In genomic region chr11:68431699-68432360, GRCm38 (mm10) we compare ENCODE assay signal across 8 mouse cellular contexts. TPM values are rescaled to one million over a fixed set of nuclear protein-coding genes. Genes with fewer than 3 reads are reported as not detected.
A peak's percentile ranks its signal among the peaks of the same experiment; 100 is the strongest.
DNase-seq lines count a peak whose midpoint lies in the region; ATAC-seq and TF ChIP-seq lines count a peak whose summit lies in the region.

TSS of gene Pik3r5 (plus strand) at chr11:68432121.

- H3K9ac ChIP-seq in heart, embryonic 13.5 days, result peak within 1 kb of the TSS; percentile 73
- H3K9ac ChIP-seq in kidney, postnatal 0 days (ENCODE audit: low read depth, low read length), result 0 out of 2 replicates have a peak within 1 kb of the TSS, but pooled peaks have one; percentile 37
- no peak within 1 kb of the TSS for H3K9ac ChIP-seq in liver, embryonic 14.5 days (replicated peaks)
- no peak within 1 kb of the TSS for H3K9ac ChIP-seq in stomach, embryonic 15.5 days

- peak within 1 kb of the TSS; percentile 73 for H3K4me2 ChIP-seq in heart, embryonic 13.5 days
- peak within 1 kb of the TSS; percentile 78 for H3K4me2 ChIP-seq in kidney, postnatal 0 days (ENCODE audit: low read length)
- H3K4me2 ChIP-seq in liver, embryonic 14.5 days (ENCODE audit: low read depth), result peak within 1 kb of the TSS; percentile 36
- H3K4me2 ChIP-seq in stomach, embryonic 15.5 days, result peak within 1 kb of the TSS; percentile 87

- H3K36me3 ChIP-seq in heart, embryonic 13.5 days, result no peaks in the 10 kb centered on the region
- no peaks in the 10 kb centered on the region for H3K36me3 ChIP-seq in kidney, postnatal 0 days (ENCODE audit: insufficient read depth, low read length)
- no peaks in the 10 kb centered on the region for H3K36me3 ChIP-seq in liver, embryonic 14.5 days (replicated peaks; ENCODE audit: control insufficient read depth, insufficient read depth, low read depth)
- H3K36me3 ChIP-seq in stomach, embryonic 15.5 days, result no peaks in the 10 kb centered on the region

- peak; percentile 74 for TF ChIP-seq CTCF in kidney, postnatal 0 days (IDR thresholded peaks at IDR 0.05; ENCODE audit: low read depth)
- TF ChIP-seq CTCF in liver, embryonic 14.5 days (IDR thresholded peaks at IDR 0.05; ENCODE audit: low read depth), result peak; percentile 70

- no peak within 1 kb of the TSS for H3K27ac ChIP-seq in heart, embryonic 13.5 days (replicated peaks)
- H3K27ac ChIP-seq in kidney, postnatal 0 days, result no peak within 1 kb of the TSS
- no peak within 1 kb of the TSS for H3K27ac ChIP-seq in liver, embryonic 14.5 days
- peak within 1 kb of the TSS; percentile 26; the same call in 1 of the 2 replicates for H3K27ac ChIP-seq in stomach, embryonic 15.5 days

- H3K27me3 ChIP-seq in heart, embryonic 13.5 days (replicated peaks), result peaks cover 52% of the 10 kb centered on the region
- no peaks in the 10 kb centered on the region for H3K27me3 ChIP-seq in kidney, postnatal 0 days (ENCODE audit: insufficient read depth, low read length)
- H3K27me3 ChIP-seq in liver, embryonic 14.5 days (ENCODE audit: control insufficient read depth, insufficient read depth, low read length), result peaks cover 3% of the 10 kb centered on the region
- no peaks in the 10 kb centered on the region for H3K27me3 ChIP-seq in stomach, embryonic 15.5 days (replicated peaks)

- peak; percentile 77 for DNase-seq in 3T3-L1 (ENCODE audit: low read depth, low spot score)
- DNase-seq in adrenal gland, postnatal 10 days, result peak; percentile 89
- peak; percentile 86 for DNase-seq in kidney, postnatal 0 days (ENCODE audit: low spot score)
- peak; percentile 40 to 46 (median 45) for DNase-seq in liver, embryonic 14.5 days (ENCODE audit: low read depth in 3 of 3, low spot score in 3 of 3)
- DNase-seq in neural tube, embryonic 10.5 days (ENCODE audit: extremely low spot score, low spot score), result peak; percentile 92

- H3K9me3 ChIP-seq in heart, embryonic 13.5 days, result no peaks in the 10 kb centered on the region
- H3K9me3 ChIP-seq in kidney, postnatal 0 days (replicated peaks; ENCODE audit: low read length), result no peaks in the 10 kb centered on the region
- no peaks in the 10 kb centered on the region for H3K9me3 ChIP-seq in liver, embryonic 14.5 days (ENCODE audit: control insufficient read depth, low read length)
- no peaks in the 10 kb centered on the region for H3K9me3 ChIP-seq in stomach, embryonic 15.5 days

- WGBS in heart, embryonic 13.5 days, result 7% methylated on average over 35 of the region's 35 CpGs
- 3% methylated on average over 35 of the region's 35 CpGs for WGBS in kidney, postnatal 0 days
- 2% methylated on average over 34 of the region's 35 CpGs for WGBS in liver, embryonic 14.5 days (ENCODE audit: insufficient replicate concordance)
- WGBS in stomach, embryonic 15.5 days, result 3% methylated on average over 35 of the region's 35 CpGs

- ATAC-seq in erythroblast, adult 5-6 weeks (replicated peaks; ENCODE audit: low FRiP score, poor library complexity, severe bottlenecking), result peak; percentile 62; the same call in 1 of the 2 replicates
- ATAC-seq in heart, embryonic 13.5 days (ENCODE audit: extremely low read depth, insufficient number of reproducible peaks, low FRiP score, low TSS enrichment), result peak; percentile 19; the same call in 1 of the 2 replicates
- ATAC-seq in kidney, postnatal 0 days (replicated peaks; ENCODE audit: low FRiP score, low read depth), result peak; percentile 92
- ATAC-seq in liver, embryonic 14.5 days (ENCODE audit: insufficient read depth), result peak; percentile 65
- ATAC-seq in stomach, embryonic 15.5 days (ENCODE audit: insufficient read depth, low FRiP score, low read depth), result peak; percentile 85

- H3K4me1 ChIP-seq in heart, embryonic 13.5 days, result no peaks in the 10 kb centered on the region
- peaks cover 6% of the 10 kb centered on the region; the same call in 1 of the 2 replicates for H3K4me1 ChIP-seq in kidney, postnatal 0 days (replicated peaks; ENCODE audit: insufficient read depth, low read length)
- 0 out of 4 replicates have a peak, but pooled peaks cover 0 to 2% of the 10 kb centered on the region in 2 experiments for H3K4me1 ChIP-seq in liver, embryonic 14.5 days (replicated peaks; ENCODE audit: control insufficient read depth in 2 of 2, insufficient read depth in 2 of 2, low read length in 1 of 2)
- H3K4me1 ChIP-seq in stomach, embryonic 15.5 days, result peaks cover 10% of the 10 kb centered on the region; the same call in 1 of the 2 replicates

- H3K4me3 ChIP-seq in heart, embryonic 13.5 days, result peak within 1 kb of the TSS; percentile 54
- peak within 1 kb of the TSS; percentile 40 for H3K4me3 ChIP-seq in kidney, postnatal 0 days (replicated peaks; ENCODE audit: low read depth, low read length)
- H3K4me3 ChIP-seq in liver, embryonic 14.5 days (ENCODE audit: insufficient read depth in 1 of 2, low read depth in 2 of 2, low read length in 2 of 2), result peak within 1 kb of the TSS; percentile 36 to 50
- peak within 1 kb of the TSS; percentile 53 for H3K4me3 ChIP-seq in stomach, embryonic 15.5 days (replicated peaks)

- TF ChIP-seq EP300 in liver, embryonic 14.5 days (IDR thresholded peaks at IDR 0.05; ENCODE audit: low read depth), result no peak

RNA-seq across cellular contexts. Expression of gene Pik3r5, which starts in this region (rescaled TPM):
- total RNA-seq in adrenal gland, postnatal 10 days (2021), result 1 to 10 TPM; 1.6 to 2.3 TPM
- 8.3 and 12.5 TPM in 2 replicates for total RNA-seq in erythroblast, adult 5-6 weeks (2015; ENCODE audit: low replicate concordance)
- total RNA-seq in erythroblast, adult 5-6 weeks (2017; ENCODE audit: low replicate concordance), result 2.5 and 7.2 TPM in 2 replicates
- 0.23 and 0.39 TPM in 2 replicates for polyA plus RNA-seq in heart, embryonic 13.5 days (2015; fragmentation: Nextera tagmentation; extraction: Ambion mirVana)
- 0.21 and 0.23 TPM in 2 replicates for polyA plus RNA-seq in kidney, postnatal 0 days (2015; fragmentation: Nextera tagmentation; extraction: Ambion mirVana)
- 0.66 and 0.76 TPM in 2 replicates for polyA plus RNA-seq in liver, embryonic 14.5 days (2012; rRNA removed)
- 0.38 and 0.46 TPM in 2 replicates for polyA plus RNA-seq in liver, embryonic 14.5 days (2014; fragmentation: Nextera tagmentation; extraction: Ambion mirVana)
- 0.54 and 0.76 TPM in 2 replicates for polyA plus RNA-seq in stomach, embryonic 15.5 days (2015; fragmentation: Nextera tagmentation; extraction: Ambion mirVana)

Comparison
In these comparisons a context has a peak if more than half of its experiments do, and no peak if none do; other contexts are left out.
1. Peak in ATAC-seq, H3K4me3 ChIP-seq, H3K9ac ChIP-seq and H3K4me2 ChIP-seq in heart, embryonic 13.5 days; RNA of the gene not detected or under 1 TPM.
2. Peak in DNase-seq, ATAC-seq, H3K4me3 ChIP-seq, H3K9ac ChIP-seq and H3K4me2 ChIP-seq in kidney, postnatal 0 days; RNA of the gene not detected or under 1 TPM.
3. Peak in DNase-seq, ATAC-seq, H3K4me3 ChIP-seq and H3K4me2 ChIP-seq in liver, embryonic 14.5 days; RNA of the gene not detected or under 1 TPM.
4. Peak in ATAC-seq, H3K4me3 ChIP-seq, H3K27ac ChIP-seq and H3K4me2 ChIP-seq in stomach, embryonic 15.5 days; RNA of the gene not detected or under 1 TPM.
5. ATAC-seq: peak in every context shown above with its lines; median percentile 92 in kidney, postnatal 0 days; 85 in stomach, embryonic 15.5 days; 65 in liver, embryonic 14.5 days; 62 in erythroblast, adult 5-6 weeks; 19 in heart, embryonic 13.5 days.
6. H3K4me2 ChIP-seq: peak in every context shown above with its lines; median percentile 87 in stomach, embryonic 15.5 days; 78 in kidney, postnatal 0 days; 73 in heart, embryonic 13.5 days; 36 in liver, embryonic 14.5 days.